Mouse (Mus musculus) cerebellum, adult 9-11 months (tissue): ENCODE results near the gene Aim2.

Source experiments
- DNase-seq: peaks from one replicate; pipeline ENCODE4 v3.0.0; 2022

Gene Aim2

DNA sequence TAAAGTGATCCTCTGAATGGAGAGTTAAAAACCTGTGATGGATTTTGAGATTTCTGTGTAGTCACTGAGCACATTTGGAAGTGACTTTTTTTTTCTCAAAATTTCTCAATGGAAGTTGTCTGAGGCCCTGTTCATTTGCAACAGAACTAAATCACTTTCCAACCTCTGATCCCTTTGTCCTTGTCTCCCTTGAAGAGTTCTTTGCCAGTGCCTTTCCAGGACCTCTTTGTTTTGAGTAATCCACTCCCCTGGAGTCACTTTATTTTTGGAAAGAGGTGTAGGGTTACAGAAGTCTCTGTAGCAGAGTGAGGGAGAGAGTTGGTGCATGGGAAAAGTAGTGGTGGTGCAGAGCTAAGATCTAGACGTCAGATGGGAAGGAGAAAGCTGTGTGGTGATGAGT, 2.2 kb upstream of the Aim2 start:
- no peak for DNase-seq

DNA sequence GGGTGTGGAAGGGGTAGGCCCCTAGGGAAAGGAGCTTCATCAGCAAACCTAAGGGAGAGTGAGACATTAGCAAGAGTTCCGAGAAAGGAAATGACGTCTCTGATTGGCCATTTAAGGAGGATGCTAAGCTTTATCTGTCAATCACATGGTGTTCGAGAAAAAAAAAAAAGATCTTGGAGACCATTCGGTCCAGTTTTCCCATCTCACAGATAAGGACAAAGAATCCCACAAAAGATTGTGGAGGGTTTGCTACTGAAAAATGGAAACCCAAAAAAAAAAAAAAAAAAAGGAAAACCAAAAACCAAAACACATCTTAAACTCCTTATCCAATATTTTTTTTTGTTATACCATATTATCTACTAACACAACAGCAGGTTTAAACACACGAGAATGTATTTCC, 1.5 kb upstream of the Aim2 start:
- no peak for DNase-seq

DNA sequence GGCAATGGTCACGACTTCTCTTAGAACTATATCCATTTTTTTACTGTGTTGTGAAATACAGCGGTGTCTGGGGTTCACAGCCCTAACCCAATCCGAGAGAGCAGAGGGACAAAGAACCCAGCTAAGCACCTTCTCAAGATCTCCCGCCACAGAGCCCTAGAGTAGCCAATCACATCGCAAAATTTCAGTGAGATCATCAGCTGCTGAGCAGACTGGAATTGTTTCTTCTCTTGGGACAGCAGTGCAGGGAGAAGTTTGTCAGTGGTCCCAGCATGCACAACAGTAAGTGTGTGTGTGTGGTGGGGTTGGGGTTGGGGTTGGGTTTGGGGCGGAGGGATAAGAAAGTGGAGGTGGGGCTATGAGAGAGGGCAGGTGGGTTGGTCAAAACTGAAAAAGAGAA, 733 bp upstream of the Aim2 start:
- DNase-seq, result peak; percentile 39

DNA sequence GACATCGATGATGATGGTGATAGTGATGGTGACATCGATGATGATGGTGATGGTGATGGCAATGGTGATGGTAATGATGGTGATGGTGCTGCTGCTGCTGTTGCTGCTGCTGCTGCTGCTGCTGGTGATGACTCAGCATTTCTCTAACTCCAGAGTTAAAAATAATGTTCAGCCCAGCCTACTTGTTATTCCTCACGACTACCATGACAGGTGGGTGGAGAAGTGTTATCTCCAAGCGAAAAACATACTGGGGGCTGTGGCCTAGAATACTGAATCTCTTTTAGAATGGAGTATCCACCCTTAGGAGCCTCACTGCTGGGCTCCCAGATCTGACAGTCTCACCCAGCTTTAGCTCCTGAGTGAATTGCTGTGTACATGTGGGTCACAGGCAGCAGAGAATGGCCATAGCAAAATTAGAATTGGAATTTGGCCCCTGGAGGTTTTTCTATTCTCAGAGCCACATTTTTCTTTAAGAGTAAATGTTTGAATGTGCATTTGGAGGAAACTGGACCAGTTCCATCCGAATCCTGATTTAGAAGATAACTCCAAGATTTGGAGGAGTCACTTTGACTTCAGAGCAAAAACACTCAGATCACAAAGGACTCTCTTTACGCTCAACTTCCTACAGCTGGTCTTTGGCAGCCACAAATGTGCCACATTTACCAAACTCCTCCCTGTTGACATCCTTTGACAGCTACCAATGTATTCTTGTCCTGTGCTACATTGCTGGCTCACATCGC, 4.6 kb downstream of the Aim2 start:
- DNase-seq, result no peak

DNA sequence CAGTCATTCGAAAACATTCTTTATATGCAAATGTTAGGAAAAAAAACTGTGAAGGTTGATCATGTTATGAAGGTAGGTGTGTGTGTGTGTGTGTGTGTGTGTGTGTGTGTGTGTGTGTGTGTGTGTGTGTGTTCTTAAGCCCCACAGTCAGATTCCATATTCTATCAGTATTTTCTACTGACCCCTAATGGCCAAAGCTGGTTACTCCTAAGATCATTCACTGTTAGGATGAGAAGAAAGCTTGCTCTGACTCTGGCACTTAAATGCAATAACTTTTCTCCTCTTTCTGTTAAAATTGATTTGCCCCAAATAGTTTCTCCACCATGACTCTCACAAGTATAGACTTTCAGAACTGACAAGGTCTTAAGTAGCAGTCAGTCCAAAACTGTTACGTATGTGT, 6.0 kb downstream of the Aim2 start:
- peak; percentile 18 for DNase-seq

DNA sequence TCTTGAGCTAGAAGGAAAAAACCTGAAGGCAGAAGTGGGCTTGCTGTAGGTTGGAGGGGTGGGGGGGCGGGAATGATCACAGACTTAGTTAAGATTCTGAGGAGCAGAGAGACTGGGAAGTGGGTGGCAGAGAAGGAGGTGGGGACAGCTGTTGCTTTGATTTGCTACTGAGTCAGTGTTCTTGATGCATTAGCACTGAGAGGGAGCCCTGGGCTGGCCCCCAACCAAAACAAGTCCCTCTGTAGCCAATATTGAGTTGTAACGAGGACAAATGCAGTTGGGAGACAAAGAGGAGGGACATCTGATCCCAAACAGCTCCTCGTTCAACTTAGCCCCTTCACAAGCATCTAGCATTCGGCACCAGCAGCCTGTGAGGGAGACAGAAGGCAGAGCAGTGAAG, 7.1 kb downstream of the Aim2 start:
- DNase-seq, result peak; percentile 33

DNA sequence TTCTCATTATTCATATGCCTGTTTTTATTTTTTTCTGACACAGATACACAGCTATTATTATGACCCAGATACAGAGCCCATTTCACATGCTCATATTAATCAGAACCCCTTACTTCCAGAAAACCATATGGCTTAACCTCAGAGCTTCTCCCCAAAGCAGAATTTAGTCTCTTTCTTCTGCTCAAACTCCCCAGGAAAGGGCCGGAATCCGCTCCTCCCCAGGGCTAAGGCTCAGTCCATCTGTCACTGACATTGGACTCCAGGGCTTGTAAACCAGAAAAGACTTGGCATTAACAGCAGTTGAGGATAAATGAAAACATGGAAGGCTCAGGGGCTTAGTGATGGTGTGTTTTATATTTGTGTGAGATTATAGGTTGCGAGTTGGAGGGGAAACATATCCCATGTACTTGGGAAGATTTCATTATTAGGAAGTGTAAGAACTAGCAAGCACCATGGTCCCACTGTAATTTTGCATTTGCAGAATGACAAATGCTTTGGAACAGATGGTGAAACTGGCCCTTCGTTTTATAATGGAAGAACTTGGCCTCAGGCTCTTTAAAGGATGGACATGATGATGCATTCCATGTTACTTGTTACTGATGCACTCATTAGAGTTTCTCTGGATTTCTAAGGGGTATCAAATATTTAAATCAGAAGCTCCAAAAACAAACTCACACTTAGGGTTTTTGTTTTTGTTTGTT, 9.1 kb downstream of the Aim2 start:
- peak; percentile 94 for DNase-seq

DNA sequence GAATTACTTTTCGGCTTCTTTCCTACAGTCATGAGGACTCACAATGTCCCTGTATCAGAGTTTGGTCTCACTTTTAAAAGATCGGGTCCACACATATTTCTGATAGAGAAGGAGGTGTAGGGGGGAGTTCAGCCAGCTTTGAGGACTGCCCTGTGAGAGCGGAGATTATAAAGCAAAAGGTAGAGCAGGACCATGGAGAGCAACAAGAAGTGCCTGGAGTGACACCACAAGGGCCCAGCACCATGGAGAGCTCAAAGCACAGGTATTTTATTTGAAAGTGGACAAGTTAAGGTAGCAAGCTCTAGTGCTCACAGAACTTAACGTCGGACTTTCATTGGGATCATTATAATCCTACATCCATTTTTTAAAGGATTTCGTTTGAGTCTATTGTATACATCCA, 11.0 kb downstream of the Aim2 start:
- DNase-seq, result peak; percentile 17

DNA sequence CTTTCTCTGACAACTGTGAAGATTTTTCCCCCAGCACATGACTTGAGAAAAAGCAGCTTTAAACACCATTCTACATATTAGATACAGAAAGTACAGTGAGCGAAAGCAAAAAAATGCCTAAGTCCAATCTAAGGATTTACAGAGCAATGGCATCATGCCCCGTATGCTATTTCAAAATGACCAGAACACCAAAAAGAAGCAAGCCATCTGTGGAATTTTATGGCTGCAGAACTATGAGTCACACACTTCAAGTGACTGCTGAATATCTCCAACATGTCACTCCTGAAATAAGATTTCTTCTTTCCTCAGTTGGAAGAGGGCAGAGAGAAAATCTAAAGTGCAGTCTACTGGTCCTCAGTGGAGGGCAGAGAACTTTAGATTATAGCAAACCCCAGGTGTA, 12.8 kb downstream of the Aim2 start:
- DNase-seq, result peak; percentile 18

DNA sequence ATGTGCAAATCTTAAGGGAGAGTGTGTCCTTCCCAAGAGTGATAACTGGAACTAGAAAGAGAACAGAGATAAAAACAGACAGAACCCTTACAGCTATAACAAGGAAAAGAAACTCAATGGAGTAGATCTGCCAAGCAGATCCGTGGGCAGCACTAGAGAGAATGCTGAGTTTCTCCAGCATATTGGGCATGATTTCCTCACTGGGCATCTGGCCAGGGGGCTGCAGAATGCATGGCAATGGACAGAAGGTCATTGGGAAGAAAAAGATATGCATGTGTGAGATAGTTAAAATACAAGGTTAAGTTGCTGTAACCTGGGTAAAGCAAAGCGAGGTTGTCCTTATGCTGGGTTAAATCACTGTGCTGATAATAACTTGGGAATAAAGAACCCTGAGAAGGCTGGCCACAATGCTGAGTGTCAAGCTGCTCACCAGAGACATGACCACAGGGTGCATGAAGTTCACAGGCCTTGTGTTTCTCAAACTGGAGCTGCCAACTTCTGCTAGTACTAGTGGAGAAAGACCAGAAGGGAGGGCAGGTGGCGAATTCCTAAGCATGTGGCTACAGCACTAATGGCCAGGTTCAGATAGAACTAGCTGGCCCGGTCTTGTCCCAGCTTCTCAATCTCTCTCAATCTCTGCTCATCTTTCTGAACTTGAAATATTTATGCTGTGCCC, 13.6 kb downstream of the Aim2 start:
- DNase-seq, result peak; percentile 93

DNA sequence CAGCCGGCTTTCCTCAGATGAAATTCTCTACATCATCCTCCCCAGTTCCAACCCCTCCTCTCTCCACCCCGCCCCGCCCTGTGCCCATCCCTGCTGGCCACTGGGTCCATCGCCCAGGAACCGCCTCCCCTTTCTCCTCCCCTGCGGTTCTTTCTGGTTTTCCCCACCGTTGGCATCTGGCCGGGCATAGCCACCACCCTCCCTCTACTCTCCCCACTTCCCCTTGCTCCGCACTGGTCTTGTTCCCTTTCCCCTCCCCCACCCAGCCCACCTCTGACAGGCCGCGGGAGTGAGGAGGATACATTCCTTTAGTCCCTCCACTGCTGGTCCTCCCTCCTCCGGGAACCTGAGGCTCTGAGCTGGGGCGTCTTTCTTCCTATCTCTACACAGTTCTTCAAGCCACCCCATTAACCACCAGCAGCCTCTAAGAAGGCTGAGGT, 15.3 kb downstream of the Aim2 start:
- DNase-seq, result peak; percentile 92

DNA sequence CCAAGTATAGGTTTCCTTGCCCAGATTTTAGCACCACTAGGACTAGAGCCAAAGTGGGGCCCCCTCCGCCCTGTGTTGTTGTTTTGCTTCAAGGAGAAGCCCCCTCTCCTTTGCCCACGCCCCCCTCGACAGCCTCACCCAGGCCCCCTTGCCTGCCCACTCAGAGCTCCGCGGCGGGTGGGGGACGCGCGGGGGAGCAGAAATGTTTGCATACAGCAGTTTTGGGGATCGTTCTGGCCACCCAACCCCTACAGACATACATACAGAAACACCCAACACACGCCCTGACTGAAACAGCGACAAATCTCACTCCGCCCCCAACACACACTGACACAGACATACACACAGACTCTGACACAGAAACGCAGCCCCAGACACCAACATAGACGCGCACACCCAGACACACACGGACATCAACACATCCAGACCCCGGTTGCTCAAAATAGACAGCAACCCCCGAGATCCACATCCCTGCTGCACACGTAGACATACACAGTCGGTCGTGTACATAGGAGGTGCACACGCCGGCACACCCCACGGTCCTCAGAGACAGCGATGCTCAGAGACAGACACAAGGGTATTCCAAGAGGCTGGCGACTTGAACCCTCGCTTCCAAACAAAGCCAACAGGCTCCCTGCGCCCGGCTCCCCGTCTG, 16.1 kb downstream of the Aim2 start:
- peak; percentile 80 for DNase-seq

DNA sequence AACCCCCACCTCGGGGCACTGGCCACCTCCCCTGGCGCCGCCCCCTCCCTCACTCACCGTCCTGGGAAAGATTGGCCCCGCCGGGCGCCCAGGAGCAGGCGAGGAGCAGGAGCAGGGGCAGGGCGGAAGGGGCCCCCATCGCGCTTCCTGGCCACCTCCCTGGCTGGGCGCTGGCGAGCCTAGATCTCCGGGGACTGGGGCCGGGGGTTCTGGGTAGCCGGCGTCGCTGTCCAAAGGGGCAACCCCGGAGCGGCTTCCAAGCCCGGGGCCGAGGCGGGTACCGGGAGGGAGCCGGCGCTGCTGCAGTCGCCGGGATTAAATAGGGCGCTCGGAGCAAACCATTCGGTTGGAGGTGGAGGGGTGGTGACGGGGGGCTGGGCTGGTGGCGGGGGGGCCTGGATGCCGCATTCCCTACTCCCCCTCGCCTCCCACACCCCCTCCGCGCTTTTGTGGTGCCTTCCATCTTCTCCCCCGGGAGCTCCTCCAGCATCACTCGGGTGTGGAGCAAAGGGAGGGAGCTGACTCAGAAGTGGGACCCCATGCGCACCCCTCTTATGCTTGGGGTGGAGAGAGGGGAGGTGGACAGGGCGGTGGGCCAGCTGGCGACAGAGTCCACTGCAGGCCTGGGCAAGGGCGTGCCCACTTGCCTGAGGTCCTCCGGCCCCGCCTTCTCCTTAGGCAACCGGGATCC, 16.8 kb downstream of the Aim2 start, which contains the start of gene Cadm3:
Gene Cadm3, minus strand, starts transcription at position 340 of the 691 bp plus-strand sequence.
- peak; percentile 94 for DNase-seq

DNA sequence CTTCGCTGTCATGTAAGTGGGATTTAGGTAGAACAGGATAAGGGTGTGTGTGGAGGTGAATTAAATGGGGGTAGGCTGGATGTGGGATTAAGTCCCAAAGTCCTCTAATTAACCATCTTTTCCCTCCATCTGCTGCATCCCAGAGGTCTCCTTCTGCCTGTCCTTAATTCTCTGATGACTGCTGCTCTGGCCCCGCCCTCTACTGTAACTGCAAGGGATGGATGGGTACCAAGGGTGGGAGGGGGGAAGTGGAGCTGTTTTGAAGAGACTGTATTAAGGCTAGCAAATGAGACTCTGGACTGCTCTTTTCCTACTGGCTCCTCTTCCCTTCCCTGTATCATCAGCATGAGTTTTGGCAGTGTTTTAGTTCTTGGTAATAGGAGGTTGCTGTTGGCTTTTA, 18.9 kb downstream of the Aim2 start:
- DNase-seq, result peak; percentile 78

DNA sequence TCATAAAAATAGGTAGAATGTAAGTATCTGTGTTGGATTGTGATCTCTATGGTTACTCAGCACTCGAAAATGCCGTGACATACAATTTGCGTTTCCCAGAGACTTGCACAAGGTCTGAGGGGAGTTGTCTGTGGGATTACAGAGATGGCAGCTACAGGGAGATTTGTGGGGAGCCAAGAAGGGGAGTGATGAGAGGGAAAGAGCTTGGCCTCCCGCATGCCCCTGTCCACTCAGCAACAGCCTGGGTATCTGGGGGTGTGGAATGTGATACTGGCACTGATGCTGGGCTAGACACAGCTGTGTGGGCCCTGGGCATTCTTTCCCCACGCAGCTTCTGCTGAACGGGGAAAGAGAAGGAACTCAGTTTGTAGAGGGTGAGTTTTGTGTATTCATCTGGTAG, 19.8 kb downstream of the Aim2 start:
- peak; percentile 38 for DNase-seq

DNA sequence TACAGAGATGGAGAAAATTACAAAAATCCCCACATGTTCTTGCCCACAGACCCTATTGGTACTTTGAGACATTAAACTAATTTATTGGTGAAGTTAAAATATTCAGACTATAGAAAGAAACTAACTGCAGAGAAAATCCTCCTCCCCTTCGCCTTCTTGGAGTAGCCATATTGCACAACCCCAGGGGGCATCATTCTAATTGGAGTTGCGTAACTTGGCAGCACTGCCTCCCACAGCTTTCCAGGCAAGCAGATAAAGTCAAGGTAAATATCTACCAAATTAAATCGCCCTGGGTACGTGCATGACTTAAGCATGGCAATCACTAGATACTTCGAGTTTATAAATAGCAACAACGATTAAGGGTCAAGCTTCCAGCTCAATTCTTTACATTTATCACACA, 20.9 kb downstream of the Aim2 start:
- peak; percentile 91 for DNase-seq

DNA sequence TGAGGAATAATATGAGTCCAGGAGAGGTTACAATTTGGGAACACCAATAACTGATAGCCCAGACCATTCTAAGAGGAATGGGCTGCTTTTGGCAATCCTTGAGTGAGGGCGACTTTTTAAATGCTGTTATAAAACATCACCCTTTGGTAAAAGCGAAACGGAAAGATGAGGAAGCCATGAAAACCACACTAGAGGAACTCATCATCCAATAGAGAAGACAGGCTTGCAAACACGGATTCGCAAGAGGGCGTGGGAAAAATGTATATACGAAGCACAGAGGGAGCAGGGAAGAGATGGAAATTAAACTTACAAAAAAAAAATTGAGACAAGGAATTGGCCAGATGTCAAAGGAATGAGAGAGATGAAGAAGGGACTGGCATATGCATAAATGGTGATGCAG, 23.3 kb downstream of the Aim2 start:
- no peak for DNase-seq

DNA sequence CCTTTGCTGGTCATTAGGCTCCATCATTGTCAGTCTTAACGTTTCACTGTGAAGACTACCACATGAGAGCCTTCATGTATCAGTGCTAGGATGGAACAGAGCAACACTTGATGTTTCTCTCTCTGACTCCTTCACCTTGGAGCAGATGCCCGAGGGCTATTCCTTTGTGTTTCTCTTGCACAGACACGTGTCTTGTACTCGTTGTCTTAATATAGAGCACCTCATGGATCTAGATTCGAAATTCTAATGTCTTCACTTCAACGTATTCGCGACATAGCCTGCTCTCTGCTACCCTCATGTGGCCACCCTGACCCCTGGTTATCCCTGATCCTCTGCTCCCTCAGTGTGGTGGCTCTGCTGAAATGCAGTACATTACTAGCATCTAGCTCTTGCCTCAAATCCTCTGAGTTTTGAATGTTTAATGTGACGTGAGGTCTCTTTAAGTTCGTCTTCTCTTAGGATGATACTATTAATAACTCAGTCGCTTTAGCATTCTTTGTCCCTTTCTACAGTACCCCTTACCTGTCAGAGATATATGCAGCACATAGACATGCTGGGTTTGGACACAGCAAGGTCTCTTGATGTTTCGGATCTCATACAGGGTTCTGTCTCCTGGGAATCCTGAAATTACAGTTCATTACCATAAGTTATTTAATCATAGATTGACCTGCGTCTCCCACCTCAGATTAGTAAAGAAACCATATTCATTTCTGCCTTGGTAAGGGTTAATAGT, 26.9 kb downstream of the Aim2 start:
- peak; percentile 85 for DNase-seq

DNA sequence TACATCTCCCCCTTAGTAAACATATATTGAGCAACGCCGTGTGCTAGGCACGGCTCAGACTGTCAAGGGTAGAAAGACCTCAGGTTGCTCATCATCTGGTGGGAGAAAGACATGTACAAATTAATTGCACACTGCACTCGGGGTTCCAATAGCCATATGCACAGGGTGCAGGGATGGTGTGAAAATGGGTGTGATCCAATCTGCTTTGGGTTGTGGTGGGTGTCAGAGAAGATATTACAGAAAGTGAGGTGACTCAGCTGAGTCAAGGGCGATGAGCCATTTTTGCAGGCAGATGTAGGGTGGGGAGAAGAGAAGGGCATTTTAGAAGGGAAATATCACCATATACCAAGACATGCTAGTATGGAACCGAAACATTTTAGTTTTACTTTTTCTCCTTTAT, 30.8 kb downstream of the Aim2 start:
- no peak for DNase-seq

DNA sequence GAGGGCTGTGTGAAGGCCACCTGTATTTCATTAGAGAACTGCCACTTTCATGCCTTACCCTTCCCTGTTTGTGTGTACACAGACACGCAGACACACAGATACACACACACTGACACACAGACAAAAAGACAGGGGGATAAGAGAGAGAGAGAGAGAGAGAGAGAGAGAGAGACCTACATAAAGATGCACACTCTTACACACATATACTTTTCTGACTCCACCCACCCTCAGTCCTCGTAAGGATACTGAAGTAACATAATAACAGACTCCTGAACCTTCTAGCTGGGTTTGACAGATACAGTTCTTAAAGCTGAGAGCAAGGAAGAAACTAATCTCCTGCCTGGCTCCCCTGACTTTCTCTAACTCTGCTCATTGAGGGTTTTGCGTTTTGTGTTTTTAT, 38.8 kb downstream of the Aim2 start:
- no peak for DNase-seq

DNA sequence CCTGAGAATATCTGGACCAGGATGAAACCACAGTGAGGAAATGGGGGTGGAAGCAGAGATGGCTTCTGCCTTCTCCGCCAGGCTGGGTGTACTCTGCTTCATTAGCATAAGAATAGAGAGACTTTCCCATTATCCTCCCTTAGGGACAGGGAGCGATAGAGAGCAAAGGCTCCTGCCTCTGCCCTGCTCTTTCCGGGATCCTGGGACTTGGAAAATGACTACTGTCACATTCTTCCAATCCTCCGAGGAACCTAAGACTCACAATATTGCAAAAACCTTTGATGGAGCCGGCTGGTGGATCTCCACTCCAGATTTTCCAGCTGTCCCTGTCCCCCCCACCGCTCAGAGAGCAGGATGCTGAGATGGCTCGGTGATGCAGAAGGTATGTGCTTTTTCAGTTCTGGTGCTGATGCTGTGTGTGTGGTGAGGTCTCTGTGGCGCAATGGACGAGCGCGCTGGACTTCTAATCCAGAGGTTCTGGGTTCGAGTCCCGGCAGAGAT, 39.3 kb downstream of the Aim2 start:
- DNase-seq, result peak; percentile 97

DNA sequence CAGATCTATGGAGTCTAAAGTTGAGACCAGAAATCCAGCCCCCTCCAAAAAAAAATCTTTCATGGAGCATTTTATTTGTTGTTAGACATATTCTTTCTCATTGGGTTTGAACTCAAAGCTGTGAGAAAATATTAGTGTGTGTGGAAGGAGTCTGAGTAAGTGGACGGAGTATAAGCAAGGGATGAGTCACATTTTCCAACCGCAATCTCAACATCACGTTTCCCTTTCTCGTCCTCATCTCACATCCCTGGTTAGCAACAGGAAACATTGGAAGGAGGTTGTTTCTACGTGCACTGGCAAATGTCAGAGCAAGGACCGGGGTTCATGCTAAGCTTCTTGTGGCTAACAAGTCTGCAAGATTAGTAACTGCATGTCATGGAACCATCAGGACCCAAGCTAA, 41.1 kb downstream of the Aim2 start:
- DNase-seq, result no peak
